Mouse (Mus musculus): ENCODE measurements at regions not wholly inside any gene's neighbourhood (a gene's known extent, or its start where the extent isn't known, plus 50 kb on each side); places are given as distances from the start of the nearest gene placed in this dataset.

- TF ChIP-seq CTCF (IDR thresholded peaks at IDR 0.05; ENCODE audit: borderline replicate concordance, extremely low read depth, insufficient read depth, insufficient read length) = peak; percentile 69; the same call in 1 of the 2 replicates
- no peak for TF ChIP-seq POLR2A (IDR thresholded peaks at IDR 0.05; ENCODE audit: borderline replicate concordance, extremely low read depth, insufficient read depth, insufficient read length, poor library complexity, severe bottlenecking)
Measured at GRCm38 (mm10) chr2:116820831-116821745, 57.4 kb upstream of the Tmco5 start.

Measured in brain, embryonic 14.5 days (tissue).